Mouse (Mus musculus) kidney, embryonic 14.5 days (tissue): Measurements from ENCODE around the gene Pcsk5. TPM values are rescaled to one million over a fixed set of nuclear protein-coding genes. Genes with fewer than 3 reads are reported as not detected.
A peak's percentile ranks its signal among the peaks of the same experiment; 100 is the strongest.

Experiments used
- ATAC-seq: fragments of 200-750 bp; cut with Nextera tagmentation; 2 replicates; pipeline ENCODE4 v1.8.0; 2017; ENCODE audit warnings: moderate number of reproducible peaks, mild to moderate bottlenecking, moderate TSS enrichment, moderate library complexity; ENCODE audit not compliant: low FRiP score, low TSS enrichment
- H3K27ac ChIP-seq: fragments of 300-500 bp; sonication (generic); 2 replicates; pipeline ENCODE4 v1.5.1; 2014; ENCODE audit warnings: low read depth, mild to moderate bottlenecking, low read length, moderate library complexity, mixed read lengths
- H3K27me3 ChIP-seq: fragments of 300-500 bp; sonication (generic); 2 replicates; pipeline ENCODE4 v1.6.1; 2014; ENCODE audit warnings: mild to moderate bottlenecking, low read length; ENCODE audit not compliant: control insufficient read depth, insufficient read depth
- H3K36me3 ChIP-seq: fragments of 300-500 bp; sonication (generic); 2 replicates; pipeline ENCODE4 v1.6.1; 2014; ENCODE audit warnings: low read length, mixed read lengths; ENCODE audit not compliant: control insufficient read depth, insufficient read depth
- H3K4me1 ChIP-seq: fragments of 300-500 bp; sonication (generic); 2 replicates; pipeline ENCODE4 v1.6.1; 2014; ENCODE audit warnings: low read length, mixed read lengths; ENCODE audit not compliant: control insufficient read depth, insufficient read depth
- H3K4me2 ChIP-seq: fragments of 300-500 bp; sonication (generic); replicated peaks from 2 replicates; pipeline ENCODE4 v1.6.1; 2014; ENCODE audit warnings: low read depth, mild to moderate bottlenecking, low read length
- H3K4me3 ChIP-seq: fragments of 300-500 bp; sonication (generic); 2 replicates; pipeline ENCODE4 v1.5.1; 2014; ENCODE audit warnings: mild to moderate bottlenecking, low read length
- H3K9ac ChIP-seq: fragments of 300-500 bp; sonication (generic); 2 replicates; pipeline ENCODE4 v1.6.1; 2014; ENCODE audit warnings: low read depth, mild to moderate bottlenecking, low read length, moderate library complexity
- H3K9me3 ChIP-seq: fragments of 300-500 bp; sonication (generic); 2 replicates; pipeline ENCODE4 v1.6.1; 2016; ENCODE audit warnings: low read length; ENCODE audit not compliant: control insufficient read depth
- WGBS: fragments of 180-500 bp; shearing (Covaris S2); extraction: QIAGEN DNeasy Blood & Tissue Kit; methylation state at CpG from one replicate; pipeline ENCODE4 v1.1.7; 2014; 5-methylcytosine and 5-hydroxymethylcytosine counted together
- polyA plus RNA-seq: library from polyadenylated mRNA; unstranded; fragments of >200 nt; fragmentation: Nextera tagmentation; extraction: Ambion mirVana; gene quantifications from 2 replicates; pipeline ENCODE4 v1.2.1, GENCODE M21; 2014

Gene Pcsk5
- polyA plus RNA-seq, 1 experiment from 2014 or later = 26.8 TPM

- H3K4me2 ChIP-seq = no peak overlapping the region
- WGBS = 96% methylated on average over 7 of the region's 7 CpGs
- H3K9me3 ChIP-seq = no peaks in the 10 kb centered on the region
- H3K27me3 ChIP-seq = no peaks in the 10 kb centered on the region
- H3K4me3 ChIP-seq = no peak overlapping the region
- peaks cover 4% of the 10 kb centered on the region; the same call in 1 of the 2 replicates for H3K36me3 ChIP-seq
- no peak overlapping the region for H3K9ac ChIP-seq
- H3K27ac ChIP-seq = no peak overlapping the region
- ATAC-seq = no peak
- no peaks in the 10 kb centered on the region for H3K4me1 ChIP-seq
Observed at GRCm38 (mm10) chr19:17555159-17555558, 282.3 kb downstream of the Pcsk5 start.

GRCm38 (mm10) chr19:17554571-17554970, 282.9 kb downstream of the Pcsk5 start:
- no peak for ATAC-seq
- 95% methylated on average over 2 of the region's 2 CpGs for WGBS
- Histone ChIP-seq H3K9ac (no peak overlapping the region), H3K4me2 (no peak overlapping the region), H3K27me3 (no peaks in the 10 kb centered on the region), H3K4me3 (no peak overlapping the region), H3K27ac (no peak overlapping the region), H3K9me3 (no peaks in the 10 kb centered on the region), H3K36me3 (no peaks in the 10 kb centered on the region), H3K4me1 (no peaks in the 10 kb centered on the region)

GRCm38 (mm10) chr19:17553396-17554100, 283.9 kb downstream of the Pcsk5 start:
- Histone ChIP-seq H3K4me2 (no peak overlapping the region), H3K4me1 (no peaks in the 10 kb centered on the region), H3K27ac (no peak overlapping the region), H3K4me3 (no peak overlapping the region), H3K36me3 (no peaks in the 10 kb centered on the region), H3K9me3 (no peaks in the 10 kb centered on the region), H3K27me3 (no peaks in the 10 kb centered on the region), H3K9ac (no peak overlapping the region)
- no peak for ATAC-seq

GRCm38 (mm10) chr19:17528746-17529532, 308.5 kb downstream of the Pcsk5 start:
- Histone ChIP-seq H3K27me3 (no peaks in the 10 kb centered on the region), H3K9me3 (no peaks in the 10 kb centered on the region), H3K4me1 (no peaks in the 10 kb centered on the region), H3K4me2 (no peak overlapping the region), H3K9ac (no peak overlapping the region), H3K4me3 (no peak overlapping the region), H3K36me3 (no peaks in the 10 kb centered on the region), H3K27ac (no peak overlapping the region)
- WGBS = 20% methylated on average over 4 of the region's 4 CpGs
- no peak for ATAC-seq

GRCm38 (mm10) chr19:17525558-17525957, 311.9 kb downstream of the Pcsk5 start:
- no peak overlapping the region for H3K4me2 ChIP-seq
- H3K9ac ChIP-seq = no peak overlapping the region
- H3K36me3 ChIP-seq = no peaks in the 10 kb centered on the region
- no peak overlapping the region for H3K4me3 ChIP-seq
- H3K27ac ChIP-seq = no peak overlapping the region
- no peaks in the 10 kb centered on the region for H3K4me1 ChIP-seq
- H3K9me3 ChIP-seq = no peaks in the 10 kb centered on the region
- WGBS = 67% methylated on average over 1 of the region's 1 CpGs
- H3K27me3 ChIP-seq = no peaks in the 10 kb centered on the region
- peak; percentile 52; the same call in 1 of the 2 replicates for ATAC-seq

GRCm38 (mm10) chr19:17514456-17514855, 323.0 kb downstream of the Pcsk5 start:
- Histone ChIP-seq H3K27me3 (no peaks in the 10 kb centered on the region), H3K9me3 (no peaks in the 10 kb centered on the region), H3K36me3 (no peaks in the 10 kb centered on the region), H3K4me3 (no peak overlapping the region), H3K9ac (no peak overlapping the region), H3K4me1 (no peaks in the 10 kb centered on the region), H3K27ac (no peak overlapping the region), H3K4me2 (no peak overlapping the region)
- 59% methylated on average over 3 of the region's 3 CpGs for WGBS
- no peak for ATAC-seq

- WGBS = 60% methylated on average over 5 of the region's 5 CpGs
- Histone ChIP-seq H3K9ac (no peak overlapping the region), H3K4me1 (no peaks in the 10 kb centered on the region), H3K4me2 (no peak overlapping the region), H3K27me3 (no peaks in the 10 kb centered on the region), H3K4me3 (no peak overlapping the region), H3K9me3 (no peaks in the 10 kb centered on the region), H3K27ac (no peak overlapping the region), H3K36me3 (no peaks in the 10 kb centered on the region)
- ATAC-seq = no peak; the same call in 1 of the 2 replicates
Observed at GRCm38 (mm10) chr19:17511283-17511682, 326.1 kb downstream of the Pcsk5 start.

- no peak overlapping the region for H3K4me2 ChIP-seq
- H3K9ac ChIP-seq = no peak overlapping the region
- H3K36me3 ChIP-seq = no peaks in the 10 kb centered on the region
- no peak for ATAC-seq
- no peak overlapping the region for H3K27ac ChIP-seq
- no peaks in the 10 kb centered on the region for H3K4me1 ChIP-seq
- no peaks in the 10 kb centered on the region for H3K9me3 ChIP-seq
- H3K4me3 ChIP-seq = no peak overlapping the region
- no peaks in the 10 kb centered on the region for H3K27me3 ChIP-seq
- 25% methylated on average over 6 of the region's 6 CpGs for WGBS
Observed at GRCm38 (mm10) chr19:17504212-17504611, 333.2 kb downstream of the Pcsk5 start.

GRCm38 (mm10) chr19:17498586-17499235, 338.7 kb downstream of the Pcsk5 start:
- Histone ChIP-seq H3K36me3 (no peaks in the 10 kb centered on the region), H3K9me3 (no peaks in the 10 kb centered on the region), H3K4me3 (no peak overlapping the region), H3K27me3 (no peaks in the 10 kb centered on the region), H3K9ac (no peak overlapping the region), H3K4me2 (no peak overlapping the region), H3K27ac (no peak overlapping the region), H3K4me1 (no peaks in the 10 kb centered on the region)
- no peak for ATAC-seq
- 85% methylated on average over 7 of the region's 7 CpGs for WGBS
